Mouse (Mus musculus) colon, adult 2 months (tissue): ENCODE data around the gene Pramel4. TPM values are rescaled to one million over a fixed set of nuclear protein-coding genes. Genes with fewer than 3 reads are reported as not detected.

Experiments used
- polyA plus RNA-seq: library from polyadenylated mRNA; depleted of rRNA; stranded (reverse); fragments of >200 nt; gene quantifications from 2 replicates; pipeline ENCODE4 v1.2.3, GENCODE M21; 2012; rRNA removed

Pramel4 gene
- polyA plus RNA-seq, result not detected in 2 replicates

GRCm38 (mm10) chr4:144058826-144059225, at the start of gene Pramel4:
Pramel4 (plus strand) TSS chr4:144059126.

GRCm38 (mm10) chr4:144106174-144106573, 47.2 kb downstream of the Pramel4 start, which contains the start of gene Gm13102:
Gm13102 (plus strand) TSS chr4:144106474.

Other genes starting within 250 kb of the Pramel4 start
- not detected in 2 replicates for gene Gm13084, start 243.0 kb upstream of the Pramel4 start, polyA plus RNA-seq
- gene Gm13103, start 212.6 kb upstream of the Pramel4 start, polyA plus RNA-seq, result not detected in 2 replicates
- not detected in 2 replicates for gene Pramef6, start 158.7 kb upstream of the Pramel4 start, polyA plus RNA-seq
- not detected in 2 replicates for gene Pramef25, start 108.1 kb upstream of the Pramel4 start, polyA plus RNA-seq
- not detected in 2 replicates for gene Gm13101, start 92.2 kb upstream of the Pramel4 start, polyA plus RNA-seq
- gene Pramef17, start 64.8 kb upstream of the Pramel4 start, polyA plus RNA-seq, result not detected in 2 replicates
- not detected in 2 replicates for gene Gm13102, start 47.3 kb downstream of the Pramel4 start, polyA plus RNA-seq
- not detected in 2 replicates for gene Oog3, start 103.5 kb downstream of the Pramel4 start, polyA plus RNA-seq
- gene Oog2, start 131.6 kb downstream of the Pramel4 start, polyA plus RNA-seq, result not detected in 2 replicates
- gene C87977, start 154.2 kb downstream of the Pramel4 start, polyA plus RNA-seq, result not detected in 2 replicates
- gene Pramel5, start 221.4 kb downstream of the Pramel4 start, polyA plus RNA-seq, result not detected in 2 replicates